Mouse (Mus musculus) intestine, embryonic 16.5 days (tissue): ENCODE data around the gene C1qtnf4. TPM values are rescaled to one million over a fixed set of nuclear protein-coding genes. Genes with fewer than 3 reads are reported as not detected.

Source experiments
- polyA plus RNA-seq: library from polyadenylated mRNA; unstranded; fragments of >200 nt; fragmentation: Nextera tagmentation; extraction: Ambion mirVana; gene quantifications from 2 replicates; pipeline ENCODE4 v1.2.1, GENCODE M21; 2015

The C1qtnf4 gene
- polyA plus RNA-seq, 1 experiment from 2014 or later = 3.3 TPM

Other genes with a start within 250 kb of the C1qtnf4 start
- 34.2 and 36.1 TPM in 2 replicates for gene Nup160, start 208.6 kb upstream of the C1qtnf4 start, polyA plus RNA-seq
- gene Fnbp4, start 140.5 kb upstream of the C1qtnf4 start, polyA plus RNA-seq = 53.2 and 53.7 TPM in 2 replicates
- gene Agbl2, start 103.1 kb upstream of the C1qtnf4 start, polyA plus RNA-seq = 0.48 and 0.50 TPM in 2 replicates
- 409 and 416 TPM in 2 replicates for gene Mtch2, start 38.7 kb upstream of the C1qtnf4 start, polyA plus RNA-seq
- gene Kbtbd4, start 18.9 kb downstream of the C1qtnf4 start, polyA plus RNA-seq = 24.8 and 27.1 TPM in 2 replicates
- 301 and 316 TPM in 2 replicates for gene Ndufs3, start 19.0 kb downstream of the C1qtnf4 start, polyA plus RNA-seq
- 71.8 and 73.1 TPM in 2 replicates for gene Celf1, start 54.5 kb downstream of the C1qtnf4 start, polyA plus RNA-seq
- 0.72 and 0.94 TPM in 2 replicates for gene Rapsn, start 149.8 kb downstream of the C1qtnf4 start, polyA plus RNA-seq
- 238 and 252 TPM in 2 replicates for gene Psmc3, start 168.1 kb downstream of the C1qtnf4 start, polyA plus RNA-seq
- gene Slc39a13, start 184.6 kb downstream of the C1qtnf4 start, polyA plus RNA-seq = 30.2 and 32.3 TPM in 2 replicates
- 4.2 and 6.1 TPM in 2 replicates for gene Spi1, start 196.5 kb downstream of the C1qtnf4 start, polyA plus RNA-seq
- gene Mybpc3, start 232.3 kb downstream of the C1qtnf4 start, polyA plus RNA-seq = 0.06 TPM in 1 of 2 replicates, not detected in the other